Mouse (Mus musculus): ENCODE data around the gene Mei1. TPM values are rescaled to one million over a fixed set of nuclear protein-coding genes. Genes with fewer than 3 reads are reported as not detected.

The Mei1 gene
- total and polyA plus RNA-seq, 3 experiments = 0.04 TPM; not detected in 2

- Histone ChIP-seq H3K36me3 (replicated peaks in 1 of 2; ENCODE audit: control insufficient read depth in 1 of 2, insufficient read depth in 1 of 2, low read length in 1 of 2) (peaks cover 20 to 38% of the 10 kb centered on the region in 2 experiments), H3K4me3 (replicated peaks in 1 of 3; ENCODE audit: low read depth in 2 of 3, low read length in 2 of 3, poor library complexity in 1 of 3) (no peak overlapping the region), H3K9ac (ENCODE audit: insufficient read depth, low read depth) (no peak overlapping the region), H3K9me3 (replicated peaks; ENCODE audit: low read length) (no peaks in the 10 kb centered on the region), H3K79me2 (replicated peaks; ENCODE audit: control insufficient read depth, extremely low read depth, insufficient read depth, poor library complexity, severe bottlenecking) (peaks cover 20% of the 10 kb centered on the region), H3K4me2 (ENCODE audit: insufficient read depth, low read depth, poor library complexity, severe bottlenecking) (no peak overlapping the region), H3K27me3 (replicated peaks) (no peaks in the 10 kb centered on the region), H3K27ac (ENCODE audit: insufficient read depth, low read depth) (peak overlapping the region; percentile 28; the same call in 1 of the 2 replicates), H3K4me1 (ENCODE audit: control insufficient read depth in 1 of 2, insufficient read depth in 2 of 2) (peaks cover 2 to 41% of the 10 kb centered on the region in 2 experiments; a peak in 3 of 4 replicates)
- no peak for DNase-seq (ENCODE audit: extremely low read depth)
- in situ Hi-C loops (cut with MboI; ENCODE audit: low pct_ligation_motif_present, low pct_unique_long_range_greater_than_20kb, low sequenced_read_pairs) (loop anchor here (5.0 to 10.0 kb wide), 2 partner anchors 71 to 93 kb away; partner anchors contain the start of gene Shisa8), dilution Hi-C loops (cut with MboI; ENCODE audit: extremely low pct_ligation_motif_present, extremely low pct_unique_long_range_greater_than_20kb, low sequenced_read_pairs) (no loop called here)
- TF ChIP-seq CHD1 (IDR thresholded peaks at IDR 0.05; ENCODE audit: low read depth, low read length) (no peak), MXI1 (IDR thresholded peaks at IDR 0.05; ENCODE audit: low read depth, low read length) (no peak), MAX (IDR thresholded peaks at IDR 0.05; ENCODE audit: low read length) (no peak), SMC3 (IDR thresholded peaks at IDR 0.05; ENCODE audit: low read depth, low read length) (no peak), JUN (IDR thresholded peaks at IDR 0.05; ENCODE audit: insufficient read depth, low read depth, low read length) (no peak), ZMIZ1 (IDR thresholded peaks at IDR 0.05; ENCODE audit: low read depth, low read length) (no peak), ETS1 (conservative IDR thresholded peaks at IDR 0.05; ENCODE audit: low read depth, low read length) (no peak), MEF2A (IDR thresholded peaks at IDR 0.05; ENCODE audit: borderline replicate concordance, low read depth, low read length) (no peak), RCOR1 (conservative IDR thresholded peaks at IDR 0.05; ENCODE audit: low read depth, low read length) (no peak), CTCF (conservative IDR thresholded peaks at IDR 0.05 in 1 of 2, IDR thresholded peaks at IDR 0.05 in 1 of 2; ENCODE audit: low read depth in 2 of 2, low read length in 2 of 2) (no peak), HCFC1 (IDR thresholded peaks at IDR 0.05; ENCODE audit: low read depth, low read length) (no peak), POLR2AphosphoS2 (IDR thresholded peaks at IDR 0.05; ENCODE audit: low read depth, low read length) (no peak), CHD2 (IDR thresholded peaks at IDR 0.05; ENCODE audit: low read length) (no peak)
Measured at GRCm38 (mm10) chr15:82144157-82144556, 74.4 kb downstream of the Mei1 start.

DNA sequence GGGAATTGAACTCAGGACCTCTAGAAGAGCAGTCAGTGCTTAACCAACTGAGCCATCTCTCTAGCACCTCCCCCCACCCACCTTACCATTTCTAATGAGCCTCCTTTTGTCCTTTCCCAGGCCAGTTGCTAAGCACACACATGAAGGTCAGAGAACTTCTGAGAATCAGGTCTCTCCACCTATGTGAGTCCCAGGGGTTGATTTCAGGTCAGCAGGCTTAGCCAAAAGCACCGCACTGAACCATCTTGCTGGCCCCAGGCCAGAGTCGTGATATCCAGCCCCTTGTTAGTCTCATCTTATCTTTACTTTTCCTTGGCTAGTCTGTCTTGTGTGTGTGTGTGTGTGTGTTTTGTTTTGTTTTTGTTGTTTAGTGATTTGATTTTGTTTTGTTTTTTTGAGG lies 75.6 kb downstream of the Mei1 start:
- dilution Hi-C loops (cut with MboI; ENCODE audit: extremely low pct_ligation_motif_present, extremely low pct_unique_long_range_greater_than_20kb, low sequenced_read_pairs) (no loop called here), in situ Hi-C loops (cut with MboI; ENCODE audit: low pct_ligation_motif_present, low pct_unique_long_range_greater_than_20kb, low sequenced_read_pairs) (loop anchor here (10.0 kb wide), 1 partner anchor 69 kb away; the partner anchor contains the start of gene Shisa8)
- Histone ChIP-seq H3K4me3 (replicated peaks in 1 of 3; ENCODE audit: low read depth in 2 of 3, low read length in 2 of 3, poor library complexity in 1 of 3) (no peak overlapping the region), H3K36me3 (replicated peaks in 1 of 2; ENCODE audit: control insufficient read depth in 1 of 2, insufficient read depth in 1 of 2, low read length in 1 of 2) (peaks cover 13 to 37% of the 10 kb centered on the region in 2 experiments), H3K27me3 (replicated peaks) (no peaks in the 10 kb centered on the region), H3K4me1 (ENCODE audit: control insufficient read depth in 1 of 2, insufficient read depth in 2 of 2) (peaks cover 5 to 44% of the 10 kb centered on the region in 2 experiments), H3K9ac (ENCODE audit: insufficient read depth, low read depth) (no peak overlapping the region), H3K27ac (ENCODE audit: insufficient read depth, low read depth) (peak overlapping the region; percentile 36), H3K4me2 (ENCODE audit: insufficient read depth, low read depth, poor library complexity, severe bottlenecking) (no peak overlapping the region), H3K79me2 (replicated peaks; ENCODE audit: control insufficient read depth, extremely low read depth, insufficient read depth, poor library complexity, severe bottlenecking) (peaks cover 31% of the 10 kb centered on the region), H3K9me3 (replicated peaks; ENCODE audit: low read length) (no peaks in the 10 kb centered on the region)
- no peak for DNase-seq (ENCODE audit: extremely low read depth)
- no peak for TF ChIP-seq RCOR1 (conservative IDR thresholded peaks at IDR 0.05; ENCODE audit: low read depth, low read length)
- peak; percentile 5; the same call in 1 of the 2 replicates for TF ChIP-seq SMC3 (IDR thresholded peaks at IDR 0.05; ENCODE audit: low read depth, low read length)
